ENCODE assay signal across 8 mouse cellular contexts in genomic region chr1:87854411-87854810, GRCm38 (mm10). TPM values are rescaled to one million over a fixed set of nuclear protein-coding genes. Genes with fewer than 3 reads are reported as not detected.
A peak's percentile ranks its signal among the peaks of the same experiment; 100 is the strongest.
DNase-seq lines count a peak whose midpoint lies in the region; ATAC-seq and TF ChIP-seq lines count a peak whose summit lies in the region.

No protein-coding gene starts in this region.

- TF ChIP-seq POLR2A in cerebellum, adult 2 months (IDR thresholded peaks at IDR 0.05; ENCODE audit: borderline replicate concordance, insufficient read depth, low read length) = no peak
- no peak for TF ChIP-seq POLR2A in spleen, adult 2 months (IDR thresholded peaks at IDR 0.05; ENCODE audit: low read depth, low read length)

- TF ChIP-seq CTCF in cerebellum, adult 2 months (IDR thresholded peaks at IDR 0.05; ENCODE audit: borderline replicate concordance, insufficient read depth, low read depth, low read length) = no peak
- TF ChIP-seq CTCF in spleen, adult 2 months (IDR thresholded peaks at IDR 0.05; ENCODE audit: extremely low read depth, insufficient read depth, insufficient read length, insufficient replicate concordance) = no peak

- peaks cover 13% of the 10 kb centered on the region for H3K4me1 ChIP-seq in cerebellum, adult 2 months (ENCODE audit: control insufficient read depth, insufficient read depth, low read length)
- H3K4me1 ChIP-seq in spleen, adult 2 months (ENCODE audit: control insufficient read depth, insufficient read depth, insufficient read length) = peaks cover 25% of the 10 kb centered on the region
- H3K4me1 ChIP-seq in liver, embryonic 11.5 days (replicated peaks; ENCODE audit: control insufficient read depth, insufficient read depth, low read length) = peaks cover 19% of the 10 kb centered on the region

- H3K27ac ChIP-seq in cerebellum, adult 2 months (ENCODE audit: insufficient read depth, low read length) = peak overlapping the region; percentile 99
- peak overlapping the region; percentile 93 for H3K27ac ChIP-seq in spleen, adult 2 months (ENCODE audit: insufficient read depth, low read length)
- no peak overlapping the region for H3K27ac ChIP-seq in liver, embryonic 11.5 days (ENCODE audit: low read depth, low read length)

- no peaks in the 10 kb centered on the region for H3K9me3 ChIP-seq in liver, embryonic 11.5 days (ENCODE audit: control insufficient read depth, low read length)

- DNase-seq in cerebellum, adult 2 months = no peak
- no peak for DNase-seq in cerebellum, adult 11-12 months
- DNase-seq in spleen, adult 2 months (ENCODE audit: low read depth in 1 of 2, low spot score in 2 of 2) = no peak
- no peak for DNase-seq in spleen, adult 18-20 months
- no peak for DNase-seq in liver, embryonic 11.5 days (ENCODE audit: low spot score)
- DNase-seq in MN1 (ENCODE audit: low spot score) = no peak
- DNase-seq in right cerebral cortex, postnatal 14 days = no peak
- no peak for DNase-seq in kidney, postnatal 25 days

- H3K36me3 ChIP-seq in spleen, adult 2 months (ENCODE audit: control insufficient read depth, insufficient read depth, low read length) = no peaks in the 10 kb centered on the region
- H3K36me3 ChIP-seq in liver, embryonic 11.5 days (ENCODE audit: control insufficient read depth, insufficient read depth, low read length) = no peaks in the 10 kb centered on the region

- peak overlapping the region; percentile 98 for H3K4me2 ChIP-seq in liver, embryonic 11.5 days

- H3K27me3 ChIP-seq in cerebellum, adult 2 months (ENCODE audit: control insufficient read depth, insufficient read depth, low read length) = no peaks in the 10 kb centered on the region
- no peaks in the 10 kb centered on the region for H3K27me3 ChIP-seq in spleen, adult 2 months (ENCODE audit: control insufficient read depth, insufficient read depth, low read length)
- H3K27me3 ChIP-seq in liver, embryonic 11.5 days (replicated peaks; ENCODE audit: control insufficient read depth, insufficient read depth, low read length) = no peaks in the 10 kb centered on the region

- peak overlapping the region; percentile 94 for H3K9ac ChIP-seq in liver, embryonic 11.5 days (ENCODE audit: low read depth, low read length)

- H3K4me3 ChIP-seq in cerebellum, adult 2 months (replicated peaks; ENCODE audit: insufficient read depth, low read depth, low read length) = peak overlapping the region; percentile 97
- peak overlapping the region; percentile 92 for H3K4me3 ChIP-seq in spleen, adult 2 months (ENCODE audit: extremely low read depth, insufficient read depth, insufficient read length)
- H3K4me3 ChIP-seq in liver, embryonic 11.5 days (ENCODE audit: low read depth, low read length) = peak overlapping the region; percentile 98

- WGBS in cerebellum, adult 2 months = 2% methylated on average over 6 of the region's 6 CpGs
- WGBS in spleen, adult 2 months = 10% methylated on average over 6 of the region's 6 CpGs
- 21% methylated on average over 6 of the region's 6 CpGs for WGBS in liver, embryonic 11.5 days

- no peak for ATAC-seq in liver, embryonic 11.5 days (replicated peaks; ENCODE audit: low FRiP score)

RNA-seq across cellular contexts. Expression of gene Dgkd, which starts 1.3 kb away (rescaled TPM):
- 109 and 126 TPM in 2 replicates for polyA plus RNA-seq in cerebellum, adult 2 months (2012; rRNA removed)
- polyA plus RNA-seq in spleen, adult 2 months (2012; rRNA removed) = 62.4 and 69.4 TPM in 2 replicates
- polyA plus RNA-seq in liver, embryonic 11.5 days (2014; fragmentation: Nextera tagmentation; extraction: Ambion mirVana) = 33.5 and 33.7 TPM in 2 replicates

RNA-seq across cellular contexts. Expression of gene Sag, which starts 50.9 kb away (rescaled TPM):
- 0.78 and 0.80 TPM in 2 replicates for polyA plus RNA-seq in cerebellum, adult 2 months (2012; rRNA removed)
- 0.22 and 0.57 TPM in 2 replicates for polyA plus RNA-seq in spleen, adult 2 months (2012; rRNA removed)
- polyA plus RNA-seq in liver, embryonic 11.5 days (2014; fragmentation: Nextera tagmentation; extraction: Ambion mirVana) = 3.0 and 3.3 TPM in 2 replicates
